Mouse (Mus musculus) MEL (cell line): ENCODE measurements around the gene C2cd4d. TPM values are rescaled to one million over a fixed set of nuclear protein-coding genes. Genes with fewer than 3 reads are reported as not detected.

Source experiments
- DNase-seq: peaks from one replicate; pipeline ENCODE4 v3.0.0; 2011; ENCODE audit warnings: low read depth, low spot score
- H3K27ac ChIP-seq: 2 replicates; pipeline ENCODE4 v1.5.1; 2012; ENCODE audit warnings: low read depth, mild to moderate bottlenecking, control low read depth, low read length, moderate library complexity; ENCODE audit not compliant: control insufficient read depth
- H3K27me3 ChIP-seq, 2 experiments: fragments of 150-350 bp in 1 of 2; sonication (generic) in 1 of 2; 2 replicates each; pipeline ENCODE4 v1.6.1; 2012; ENCODE audit warnings: low read length in 2 of 2, mild to moderate bottlenecking in 2 of 2, improper control_type of control experiment in 1 of 2, moderate library complexity in 1 of 2; ENCODE audit not compliant: insufficient read depth in 2 of 2, control insufficient read depth in 1 of 2
- H3K36me3 ChIP-seq, 2 experiments: 2 replicates each; pipeline ENCODE4 v1.6.1; 2012 to 2014; ENCODE audit warnings: low read length in 2 of 2, improper control_type of control experiment in 1 of 2, inconsistent platforms in 1 of 2, mild to moderate bottlenecking in 1 of 2; ENCODE audit not compliant: insufficient read depth in 2 of 2, control insufficient read depth in 1 of 2
- H3K4me1 ChIP-seq, 2 experiments: fragments of 150-350 bp in 1 of 2; sonication (generic) in 1 of 2; 2 replicates each; pipeline ENCODE4 v1.6.1; 2012; ENCODE audit warnings: low read length in 2 of 2, improper control_type of control experiment in 1 of 2, mild to moderate bottlenecking in 1 of 2; ENCODE audit not compliant: insufficient read depth in 2 of 2, control insufficient read depth in 1 of 2
- H3K4me3 ChIP-seq, 2 experiments: fragments of 150-350 bp in 1 of 2; sonication (generic) in 1 of 2; 2 replicates each; pipeline ENCODE4 v1.5.1; 2012; ENCODE audit warnings: low read depth in 2 of 2, low read length in 2 of 2, mild to moderate bottlenecking in 2 of 2, moderate library complexity in 2 of 2, control low read depth in 1 of 2, improper control_type of control experiment in 1 of 2; ENCODE audit not compliant: control insufficient read depth in 1 of 2, insufficient read depth in 1 of 2
- H3K79me2 ChIP-seq: 2 replicates; pipeline ENCODE4 v1.6.1; 2012; ENCODE audit warnings: mild to moderate bottlenecking, low read length, moderate library complexity; ENCODE audit not compliant: control insufficient read depth, poor library complexity, insufficient read depth
- H3K9ac ChIP-seq: 2 replicates; pipeline ENCODE4 v1.6.1; 2012; ENCODE audit warnings: low read depth, mild to moderate bottlenecking, control low read depth, low read length, moderate library complexity; ENCODE audit not compliant: control insufficient read depth, poor library complexity, severe bottlenecking
- H3K9me3 ChIP-seq: fragments of 150-350 bp; sonication (generic); replicated peaks from 2 replicates; pipeline ENCODE4 v1.6.1; 2012; ENCODE audit warnings: mild to moderate bottlenecking, low read length, improper control_type of control experiment, moderate library complexity; ENCODE audit not compliant: insufficient read depth
- CHD1 ChIP-seq: IDR thresholded peaks from 2 replicates; pipeline ENCODE4 v1.6.1; 2012; ENCODE audit warnings: low read depth, mild to moderate bottlenecking, inconsistent platforms, low read length, improper control_type of control experiment
- CHD2 ChIP-seq: IDR thresholded peaks from 2 replicates; pipeline ENCODE4 v1.6.1; 2011; ENCODE audit warnings: low read length, improper control_type of control experiment
- CTCF ChIP-seq, 3 experiments: IDR thresholded peaks in 2 of 3; conservative IDR thresholded peaks in 1 of 3; 2 replicates each; pipeline ENCODE4 v1.5.1; 2011 to 2012; ENCODE audit warnings: low read length in 3 of 3, low read depth in 2 of 3, mild to moderate bottlenecking in 2 of 3, improper control_type of control experiment in 1 of 3, inconsistent platforms in 1 of 3, mixed read lengths in 1 of 3, moderate library complexity in 1 of 3; ENCODE audit not compliant: control insufficient read depth in 1 of 3, insufficient read depth in 1 of 3, poor library complexity in 1 of 3, severe bottlenecking in 1 of 3
- E2F4 ChIP-seq: IDR thresholded peaks from 2 replicates; pipeline ENCODE4 v1.6.1; 2011; ENCODE audit warnings: low read depth, low read length, improper control_type of control experiment, borderline replicate concordance
- EP300 ChIP-seq, 2 experiments: IDR thresholded peaks; 2 replicates each; pipeline ENCODE4 v1.6.1; 2011; ENCODE audit warnings: improper control_type of control experiment in 2 of 2, low read length in 2 of 2, low read depth in 1 of 2, mild to moderate bottlenecking in 1 of 2
- ETS1 ChIP-seq: IDR thresholded peaks from 2 replicates; pipeline ENCODE4 v1.6.1; 2012; ENCODE audit warnings: low read depth, mild to moderate bottlenecking, inconsistent platforms, low read length, improper control_type of control experiment, moderate library complexity
- GABPA ChIP-seq: IDR thresholded peaks from 2 replicates; pipeline ENCODE4 v1.6.1; 2012; ENCODE audit warnings: low read depth, mild to moderate bottlenecking, inconsistent platforms, low read length, improper control_type of control experiment, moderate library complexity
- HCFC1 ChIP-seq: IDR thresholded peaks from 2 replicates; pipeline ENCODE4 v1.6.1; 2012; ENCODE audit warnings: low read depth, mild to moderate bottlenecking, inconsistent platforms, low read length, improper control_type of control experiment, moderate library complexity
- JUND ChIP-seq: IDR thresholded peaks from 2 replicates; pipeline ENCODE4 v1.6.1; 2011; ENCODE audit warnings: low read depth, mild to moderate bottlenecking, improper control_type of control experiment, low read length
- MAFK ChIP-seq: IDR thresholded peaks from 2 replicates; pipeline ENCODE4 v1.6.1; 2011; ENCODE audit warnings: low read depth, mild to moderate bottlenecking, low read length, improper control_type of control experiment, borderline replicate concordance
- MAZ ChIP-seq: IDR thresholded peaks from 2 replicates; pipeline ENCODE4 v1.6.1; 2012; ENCODE audit warnings: low read depth, mild to moderate bottlenecking, inconsistent platforms, low read length, improper control_type of control experiment
- MXI1 ChIP-seq: IDR thresholded peaks from 2 replicates; pipeline ENCODE4 v1.6.1; 2011; ENCODE audit warnings: mild to moderate bottlenecking, low read depth, low read length, improper control_type of control experiment
- MYC ChIP-seq: IDR thresholded peaks from 2 replicates; pipeline ENCODE4 v1.6.1; 2011; ENCODE audit warnings: low read depth, mild to moderate bottlenecking, low read length, improper control_type of control experiment, moderate library complexity
- NELFE ChIP-seq: IDR thresholded peaks from 2 replicates; pipeline ENCODE4 v1.6.1; 2011; ENCODE audit warnings: low read depth, low read length, improper control_type of control experiment
- NRF1 ChIP-seq: IDR thresholded peaks from 2 replicates; pipeline ENCODE4 v1.6.1; 2014; ENCODE audit warnings: low read depth, mild to moderate bottlenecking, inconsistent platforms, low read length, improper control_type of control experiment, moderate library complexity; ENCODE audit not compliant: poor library complexity, insufficient read depth, severe bottlenecking
- POLR2AphosphoS2 ChIP-seq: IDR thresholded peaks from 2 replicates; pipeline ENCODE4 v1.6.1; 2011; ENCODE audit warnings: low read length, improper control_type of control experiment
- RAD21 ChIP-seq: IDR thresholded peaks from 2 replicates; pipeline ENCODE4 v1.6.1; 2011; ENCODE audit warnings: mild to moderate bottlenecking, low read depth, low read length, improper control_type of control experiment
- RCOR1 ChIP-seq: IDR thresholded peaks from 2 replicates; pipeline ENCODE4 v1.6.1; 2012; ENCODE audit warnings: low read depth, mild to moderate bottlenecking, inconsistent platforms, low read length, improper control_type of control experiment
- SIN3A ChIP-seq: IDR thresholded peaks from 2 replicates; pipeline ENCODE4 v1.6.1; 2012; ENCODE audit warnings: low read length, improper control_type of control experiment, inconsistent platforms
- SMC3 ChIP-seq: IDR thresholded peaks from 2 replicates; pipeline ENCODE4 v1.6.1; 2011; ENCODE audit warnings: low read depth, low read length, improper control_type of control experiment
- TBP ChIP-seq: IDR thresholded peaks from 2 replicates; pipeline ENCODE4 v1.8.0; 2011; ENCODE audit warnings: low read depth, low read length, improper control_type of control experiment
- TCF12 ChIP-seq: IDR thresholded peaks from 2 replicates; pipeline ENCODE4 v1.6.1; 2014; ENCODE audit warnings: low read depth, mild to moderate bottlenecking, inconsistent platforms, low read length, improper control_type of control experiment, moderate library complexity
- UBTF ChIP-seq: IDR thresholded peaks from 2 replicates; pipeline ENCODE4 v1.6.1; 2012; ENCODE audit warnings: low read depth, mild to moderate bottlenecking, inconsistent platforms, low read length, improper control_type of control experiment, moderate library complexity, borderline replicate concordance; ENCODE audit not compliant: insufficient read depth
- ZC3H11A ChIP-seq: IDR thresholded peaks from 2 replicates; pipeline ENCODE4 v1.6.1; 2012; ENCODE audit warnings: low read depth, mild to moderate bottlenecking, inconsistent platforms, low read length, improper control_type of control experiment
- ZKSCAN1 ChIP-seq: IDR thresholded peaks from 2 replicates; pipeline ENCODE4 v1.6.1; 2012; ENCODE audit warnings: low read depth, mild to moderate bottlenecking, inconsistent platforms, low read length, improper control_type of control experiment, moderate library complexity
- ZMIZ1 ChIP-seq: IDR thresholded peaks from 2 replicates; pipeline ENCODE4 v1.6.1; 2012; ENCODE audit warnings: low read depth, mild to moderate bottlenecking, inconsistent platforms, low read length, improper control_type of control experiment, moderate library complexity
- ZNF384 ChIP-seq: IDR thresholded peaks from 2 replicates; pipeline ENCODE4 v1.6.1; 2012; ENCODE audit warnings: low read depth, mild to moderate bottlenecking, inconsistent platforms, low read length, improper control_type of control experiment
- polyA plus RNA-seq, 2 experiments: library from polyadenylated mRNA; stranded (reverse) in 1 of 2; unstranded in 1 of 2; fragments of >175 nt in 1 of 2; fragments of >200 nt in 1 of 2; gene quantifications; 2 replicates each; pipeline versions ENCODE4 v1.2.1 to v1.2.4; 2012; ENCODE audit warnings: low replicate concordance in 2 of 2, low read depth in 1 of 2; ENCODE audit not compliant: insufficient read length in 2 of 2, insufficient read depth in 1 of 2, missing spikeins in 1 of 2
- total RNA-seq: library from RNA; depleted of rRNA; stranded (reverse); fragments of 300-350 nt; gene quantifications from 2 replicates; pipeline ENCODE4 v1.2.3, GENCODE M21; 2012

The C2cd4d gene
- total and polyA plus RNA-seq, 3 experiments: not detected

- Histone ChIP-seq H3K36me3 (no peaks in the 10 kb centered on the region), H3K27me3 (peaks cover 2% of the 10 kb centered on the region in 2 experiments), H3K79me2 (no peaks in the 10 kb centered on the region), H3K4me3 (no peak overlapping the region), H3K9me3 (no peaks in the 10 kb centered on the region), H3K9ac (no peak overlapping the region), H3K4me1 (no peaks in the 10 kb centered on the region), H3K27ac (no peak overlapping the region)
- DNase-seq: no peak
- TF ChIP-seq ZNF384 (no peak), SMC3 (no peak), ETS1 (no peak), MYC (no peak), TCF12 (no peak), POLR2AphosphoS2 (no peak), CHD2 (no peak), GABPA (no peak), NRF1 (no peak), NELFE (no peak), MAFK (no peak), JUND (no peak)
These were observed 25.8 kb downstream of the C2cd4d start for GRCm38 (mm10) chr3:94388047-94388446.

GRCm38 (mm10) chr3:94389420-94389819 is 27.2 kb downstream of the C2cd4d start:
- Histone ChIP-seq H3K4me3 (no peak overlapping the region), H3K9me3 (no peaks in the 10 kb centered on the region), H3K27ac (no peak overlapping the region), H3K36me3 (no peaks in the 10 kb centered on the region), H3K79me2 (no peaks in the 10 kb centered on the region)
- TF ChIP-seq RCOR1 (no peak), MXI1 (no peak), POLR2AphosphoS2 (no peak), TCF12 (no peak), EP300 (IDR thresholded peaks at IDR 0.05; ENCODE audit: low read depth in 1 of 2, low read length in 2 of 2) (no peak), RAD21 (no peak), HCFC1 (no peak), ZMIZ1 (no peak), JUND (no peak), GABPA (no peak), CHD1 (no peak), SIN3A (no peak), CTCF (IDR thresholded peaks at IDR 0.05 in 2 of 3, conservative IDR thresholded peaks at IDR 0.05 in 1 of 3; ENCODE audit: control insufficient read depth in 1 of 3, insufficient read depth in 1 of 3, low read depth in 2 of 3, low read length in 3 of 3, poor library complexity in 1 of 3, severe bottlenecking in 1 of 3) (no peak), ZC3H11A (no peak), ETS1 (no peak), TBP (no peak), UBTF (no peak), E2F4 (no peak), ZKSCAN1 (no peak), MAZ (no peak)
- TF ChIP-seq, all 39 proteins: peak for 0
- H3K9ac ChIP-seq: no peak overlapping the region
- H3K4me1 ChIP-seq: no peaks in the 10 kb centered on the region
- no peak for DNase-seq
- H3K27me3 ChIP-seq: peaks cover 2 to 4% of the 10 kb centered on the region in 2 experiments
